Mouse (Mus musculus): ENCODE measurements around the gene 4930556J24Rik.

Gene 4930556J24Rik

GRCm38 (mm10) chr11:3894406-3895281, 81.9 kb downstream of the 4930556J24Rik start, which contains the start of the genes 4921536K21Rik and Dusp18:
Gene 4921536K21Rik (minus strand): TSS chr11:3895098.
Gene Dusp18 (plus strand): TSS chr11:3895240.
- in situ Hi-C loops (cut with MboI; ENCODE audit: unreplicated experiment in 2 of 2), result no loop called here

GRCm38 (mm10) chr11:3893970-3894369, 82.6 kb downstream of the 4930556J24Rik start:
- in situ Hi-C loops (cut with MboI; ENCODE audit: unreplicated experiment in 2 of 2), result no loop called here

All from v-Abl transformed pro-B cells (cell line).